Comparison of ENCODE assay signal across 27 mouse cellular contexts in genomic region chr6:122813640-122814039, GRCm38 (mm10). TPM values are rescaled to one million over a fixed set of nuclear protein-coding genes. Genes with fewer than 3 reads are reported as not detected.
DNase-seq lines count a peak whose midpoint lies in the region; ATAC-seq and TF ChIP-seq lines count a peak whose summit lies in the region.
"Had no signal": no experiment of that assay in that cellular context is flagged by ENCODE, and none has a peak within 500 bp of the region (broad histone marks: within the 10 kb centered on the region; RNA-seq: fewer than 3 reads in every experiment).

No protein-coding gene starts in this region.

- no peak for DNase-seq in liver
- no peak for DNase-seq in liver, embryonic 14.5 days (ENCODE audit: low read depth in 3 of 3, low spot score in 3 of 3)
- DNase-seq in liver, embryonic 11.5 days (ENCODE audit: low spot score): no peak
- no peak for DNase-seq in ES-E14 (ENCODE audit: low read depth, low spot score)
- DNase-seq in lung, adult 18-20 months: no peak
- DNase-seq: adrenal gland, adult 2 months; adrenal gland, postnatal 10 days; adrenal gland, postnatal 25 days; cerebellum, adult 11 months; cerebellum, adult 18-20 months; cerebellum, adult 8-10 months; cerebellum, adult 9-11 months; cerebellum, postnatal 14 days; cerebellum, postnatal 36 days; embryo, embryonic 11 days had no signal

- no peak overlapping the region for H3K4me3 ChIP-seq in liver, embryonic 12.5 days
- H3K4me3 ChIP-seq in liver, embryonic 14.5 days (ENCODE audit: insufficient read depth in 1 of 2, low read depth in 2 of 2, low read length in 2 of 2): no peak overlapping the region
- H3K4me3 ChIP-seq in liver, embryonic 11.5 days (ENCODE audit: low read depth, low read length): no peak overlapping the region
- H3K4me3 ChIP-seq in ES-E14 (ENCODE audit: insufficient read depth in 1 of 2, low read depth in 1 of 2, low read length in 2 of 2, poor library complexity in 1 of 2, severe bottlenecking in 1 of 2): no peak overlapping the region
- H3K4me3 ChIP-seq in midbrain, embryonic 15.5 days: no peak overlapping the region
- H3K4me3 ChIP-seq: embryonic facial prominence, embryonic 13.5 days; embryonic facial prominence, embryonic 15.5 days; erythroblast, embryonic 14.5 days; forebrain, embryonic 10.5 days; forebrain, embryonic 12.5 days had no signal

- no peaks in the 10 kb centered on the region for H3K36me3 ChIP-seq in liver, embryonic 12.5 days
- no peaks in the 10 kb centered on the region for H3K36me3 ChIP-seq in liver, embryonic 14.5 days (replicated peaks; ENCODE audit: control insufficient read depth, insufficient read depth, low read depth)
- no peaks in the 10 kb centered on the region for H3K36me3 ChIP-seq in liver, embryonic 11.5 days (ENCODE audit: control insufficient read depth, insufficient read depth, low read length)
- H3K36me3 ChIP-seq in ES-E14 (ENCODE audit: control insufficient read depth, insufficient read depth, low read length, poor library complexity, severe bottlenecking): no peaks in the 10 kb centered on the region
- no peaks in the 10 kb centered on the region for H3K36me3 ChIP-seq in midbrain, embryonic 15.5 days (replicated peaks)
- H3K36me3 ChIP-seq: embryonic facial prominence, embryonic 13.5 days; embryonic facial prominence, embryonic 15.5 days; forebrain, embryonic 10.5 days; forebrain, embryonic 12.5 days had no signal

- TF ChIP-seq EP300 in liver, embryonic 14.5 days (IDR thresholded peaks at IDR 0.05; ENCODE audit: low read depth): no peak

- peak overlapping the region; percentile 61; the same call in 1 of the 2 replicates for H3K27ac ChIP-seq in liver, embryonic 12.5 days
- peak overlapping the region; percentile 15; the same call in 1 of the 2 replicates for H3K27ac ChIP-seq in liver, embryonic 14.5 days
- no peak overlapping the region for H3K27ac ChIP-seq in liver, embryonic 11.5 days (ENCODE audit: low read depth, low read length)
- H3K27ac ChIP-seq in ES-E14 (ENCODE audit: insufficient read depth, low read depth, low read length, poor library complexity, severe bottlenecking): no peak overlapping the region
- no peak overlapping the region for H3K27ac ChIP-seq in midbrain, embryonic 15.5 days
- H3K27ac ChIP-seq: embryonic facial prominence, embryonic 13.5 days; embryonic facial prominence, embryonic 15.5 days; forebrain, embryonic 10.5 days; forebrain, embryonic 12.5 days had no signal

- no peak for TF ChIP-seq CTCF in liver, embryonic 14.5 days (IDR thresholded peaks at IDR 0.05; ENCODE audit: low read depth)

- in situ Hi-C loops in ES-E14 (cut with MboI; ENCODE audit: low sequenced_read_pairs in 2 of 2, unreplicated experiment in 2 of 2): no loop called here

- no peak overlapping the region for H3K9ac ChIP-seq in liver, embryonic 12.5 days
- H3K9ac ChIP-seq in liver, embryonic 14.5 days (replicated peaks): no peak overlapping the region
- H3K9ac ChIP-seq in liver, embryonic 11.5 days (ENCODE audit: low read depth, low read length): no peak overlapping the region
- H3K9ac ChIP-seq in ES-E14 (ENCODE audit: insufficient read depth, low read depth, low read length, poor library complexity, severe bottlenecking): no peak overlapping the region
- no peak overlapping the region for H3K9ac ChIP-seq in midbrain, embryonic 15.5 days
- H3K9ac ChIP-seq: embryonic facial prominence, embryonic 13.5 days; embryonic facial prominence, embryonic 15.5 days; forebrain, embryonic 12.5 days had no signal

- 75% methylated on average over 4 of the region's 4 CpGs for WGBS in liver, embryonic 12.5 days (ENCODE audit: insufficient replicate concordance)
- WGBS in liver, embryonic 14.5 days (ENCODE audit: insufficient replicate concordance): 74% methylated on average over 4 of the region's 4 CpGs
- 82% methylated on average over 4 of the region's 4 CpGs for WGBS in liver, embryonic 11.5 days
- 82% methylated on average over 4 of the region's 4 CpGs for WGBS in midbrain, embryonic 15.5 days

- H3K4me2 ChIP-seq in liver, embryonic 12.5 days: no peak overlapping the region
- H3K4me2 ChIP-seq in liver, embryonic 14.5 days (ENCODE audit: low read depth): no peak overlapping the region
- H3K4me2 ChIP-seq in liver, embryonic 11.5 days: no peak overlapping the region
- H3K4me2 ChIP-seq in midbrain, embryonic 15.5 days: no peak overlapping the region
- H3K4me2 ChIP-seq: embryonic facial prominence, embryonic 13.5 days; embryonic facial prominence, embryonic 15.5 days; forebrain, embryonic 12.5 days had no signal

- H3K4me1 ChIP-seq in liver, embryonic 12.5 days: peaks cover 38% of the 10 kb centered on the region
- peaks cover 21 to 24% of the 10 kb centered on the region in 2 experiments for H3K4me1 ChIP-seq in liver, embryonic 14.5 days (replicated peaks; ENCODE audit: control insufficient read depth in 2 of 2, insufficient read depth in 2 of 2, low read length in 1 of 2)
- H3K4me1 ChIP-seq in liver, embryonic 11.5 days (replicated peaks; ENCODE audit: control insufficient read depth, insufficient read depth, low read length): peaks cover 6% of the 10 kb centered on the region; the same call in 1 of the 2 replicates
- H3K4me1 ChIP-seq in ES-E14 (ENCODE audit: control insufficient read depth in 2 of 2, insufficient read depth in 2 of 2, low read length in 2 of 2, poor library complexity in 1 of 2): peaks cover 0 to 7% of the 10 kb centered on the region in 2 experiments; a peak in 2 of 4 replicates
- peaks cover 11% of the 10 kb centered on the region for H3K4me1 ChIP-seq in midbrain, embryonic 15.5 days

- H3K9me3 ChIP-seq in liver, embryonic 12.5 days (replicated peaks): no peaks in the 10 kb centered on the region
- no peaks in the 10 kb centered on the region for H3K9me3 ChIP-seq in liver, embryonic 14.5 days (ENCODE audit: control insufficient read depth, low read length)
- H3K9me3 ChIP-seq in liver, embryonic 11.5 days (ENCODE audit: control insufficient read depth, low read length): no peaks in the 10 kb centered on the region
- H3K9me3 ChIP-seq in ES-E14 (ENCODE audit: control insufficient read depth, insufficient read depth, low read depth, low read length): no peaks in the 10 kb centered on the region
- no peaks in the 10 kb centered on the region for H3K9me3 ChIP-seq in midbrain, embryonic 15.5 days
- H3K9me3 ChIP-seq: embryonic facial prominence, embryonic 13.5 days; embryonic facial prominence, embryonic 15.5 days; forebrain, embryonic 10.5 days; forebrain, embryonic 12.5 days had no signal

- no peak for ATAC-seq in liver, embryonic 12.5 days
- no peak for ATAC-seq in liver, embryonic 14.5 days (ENCODE audit: insufficient read depth)
- ATAC-seq in liver, embryonic 11.5 days (replicated peaks; ENCODE audit: low FRiP score): no peak
- no peak for ATAC-seq in midbrain, embryonic 15.5 days (replicated peaks)
- ATAC-seq: activated CD4-positive, CD25-positive, alpha-beta regulatory T cell, adult 4 months; forebrain, embryonic 14.5 days; forebrain, embryonic 16.5 days; Patski had no signal

- H3K27me3 ChIP-seq in liver, embryonic 12.5 days (replicated peaks): no peaks in the 10 kb centered on the region
- no peaks in the 10 kb centered on the region for H3K27me3 ChIP-seq in liver, embryonic 14.5 days (ENCODE audit: control insufficient read depth, insufficient read depth, low read length)
- no peaks in the 10 kb centered on the region for H3K27me3 ChIP-seq in liver, embryonic 11.5 days (replicated peaks; ENCODE audit: control insufficient read depth, insufficient read depth, low read length)
- H3K27me3 ChIP-seq in midbrain, embryonic 15.5 days (replicated peaks): no peaks in the 10 kb centered on the region
- H3K27me3 ChIP-seq: embryonic facial prominence, embryonic 13.5 days; embryonic facial prominence, embryonic 15.5 days; forebrain, embryonic 12.5 days; Patski had no signal

TF ChIP-seq in ES-E14, 5 proteins besides CTCF, POLR2A, EP300 and RAD21:
- TF ChIP-seq MAFK (IDR thresholded peaks at IDR 0.05; ENCODE audit: insufficient read depth, low read depth, low read length) (peak; percentile 85), ZC3H11A (IDR thresholded peaks at IDR 0.05; ENCODE audit: borderline replicate concordance, low read depth, low read length) (no peak), CHD2 (IDR thresholded peaks at IDR 0.05; ENCODE audit: low read depth, low read length) (no peak), HCFC1 (IDR thresholded peaks at IDR 0.05; ENCODE audit: borderline replicate concordance, insufficient read depth, low read length) (no peak), ZNF384 (IDR thresholded peaks at IDR 0.05; ENCODE audit: low read depth, low read length) (no peak)

RNA-seq across cellular contexts. Expression of gene Foxj2, which starts 6.1 kb away (rescaled TPM):
- 2.0 and 2.4 TPM in 2 replicates for polyA plus RNA-seq in liver, embryonic 12.5 days (2016; fragmentation: Nextera tagmentation; extraction: Ambion mirVana)
- 1.3 TPM in 2 replicates for polyA plus RNA-seq in liver, embryonic 14.5 days (2012; rRNA removed)
- polyA plus RNA-seq in liver, embryonic 14.5 days (2014; fragmentation: Nextera tagmentation; extraction: Ambion mirVana): 1.1 and 1.3 TPM in 2 replicates
- 3.8 and 4.0 TPM in 2 replicates for polyA plus RNA-seq in liver, embryonic 11.5 days (2014; fragmentation: Nextera tagmentation; extraction: Ambion mirVana)
- 1.3 and 1.7 TPM in 2 replicates for total RNA-seq in ES-E14 (2012; rRNA removed)
- polyA plus RNA-seq in midbrain, embryonic 15.5 days (2015; fragmentation: Nextera tagmentation; extraction: Ambion mirVana): 8.3 and 9.1 TPM in 2 replicates

RNA-seq across cellular contexts. Expression of gene Slc2a3, which starts 12.2 kb away (rescaled TPM):
- polyA plus RNA-seq in liver, embryonic 12.5 days (2016; fragmentation: Nextera tagmentation; extraction: Ambion mirVana): 35.5 and 38.7 TPM in 2 replicates
- 8.7 and 9.6 TPM in 2 replicates for polyA plus RNA-seq in liver, embryonic 14.5 days (2012; rRNA removed)
- polyA plus RNA-seq in liver, embryonic 14.5 days (2014; fragmentation: Nextera tagmentation; extraction: Ambion mirVana): 13.9 and 16.0 TPM in 2 replicates
- polyA plus RNA-seq in liver, embryonic 11.5 days (2014; fragmentation: Nextera tagmentation; extraction: Ambion mirVana): 59.4 and 66.8 TPM in 2 replicates
- total RNA-seq in ES-E14 (2012; rRNA removed): 890 and 1,987 TPM in 2 replicates
- polyA plus RNA-seq in midbrain, embryonic 15.5 days (2015; fragmentation: Nextera tagmentation; extraction: Ambion mirVana): 34.6 and 36.8 TPM in 2 replicates

RNA-seq across cellular contexts. Expression of gene C3ar1, which starts 42.3 kb away (rescaled TPM):
- polyA plus RNA-seq in liver, embryonic 12.5 days (2016; fragmentation: Nextera tagmentation; extraction: Ambion mirVana): 1.5 TPM in 2 replicates
- 0.55 and 0.57 TPM in 2 replicates for polyA plus RNA-seq in liver, embryonic 14.5 days (2012; rRNA removed)
- polyA plus RNA-seq in liver, embryonic 14.5 days (2014; fragmentation: Nextera tagmentation; extraction: Ambion mirVana): 0.59 and 0.66 TPM in 2 replicates
- polyA plus RNA-seq in liver, embryonic 11.5 days (2014; fragmentation: Nextera tagmentation; extraction: Ambion mirVana): 2.7 and 3.5 TPM in 2 replicates
- total RNA-seq in ES-E14 (2012; rRNA removed): 0.22 TPM in 1 of 2 replicates, not detected in the other
- polyA plus RNA-seq in midbrain, embryonic 15.5 days (2015; fragmentation: Nextera tagmentation; extraction: Ambion mirVana): 1.4 and 1.6 TPM in 2 replicates
- total RNA-seq: common myeloid progenitor, adult 5-6 weeks had no signal
- polyA plus RNA-seq: erythroblast, embryonic 14.5 days; Patski had no signal

Comparison
In these comparisons a context has a peak if more than half of its experiments do, and no peak if none do; other contexts are left out.
1. H3K27ac ChIP-seq: peak in liver, embryonic 12.5 days (single experiment) and liver, embryonic 14.5 days (single experiment); none in liver, embryonic 11.5 days (single experiment), ES-E14 (single experiment) and midbrain, embryonic 15.5 days (single experiment).